Mouse (Mus musculus) limb, embryonic 11.5 days (tissue): Measurements from ENCODE around the gene Cryba4. TPM values are rescaled to one million over a fixed set of nuclear protein-coding genes. Genes with fewer than 3 reads are reported as not detected.

Experiments
- ATAC-seq: fragments of 200-750 bp; cut with Nextera tagmentation; 2 replicates; pipeline ENCODE4 v1.8.0; 2017; ENCODE audit warnings: low read depth; ENCODE audit not compliant: insufficient number of reproducible peaks, low FRiP score, low TSS enrichment
- DNase-seq: peaks from one replicate; pipeline ENCODE4 v3.0.0-alpha.2; 2015; ENCODE audit warnings: low spot score
- H3K27ac ChIP-seq: fragments of 300-500 bp; sonication (generic); replicated peaks from 2 replicates; pipeline ENCODE4 v1.5.1; 2014; ENCODE audit warnings: low read depth, mild to moderate bottlenecking, low read length
- H3K27me3 ChIP-seq: fragments of 300-500 bp; sonication (generic); 2 replicates; pipeline ENCODE4 v1.6.1; 2014; ENCODE audit warnings: mild to moderate bottlenecking, low read length, mixed read lengths; ENCODE audit not compliant: control insufficient read depth, insufficient read depth
- H3K36me3 ChIP-seq: fragments of 300-500 bp; sonication (generic); 2 replicates; pipeline ENCODE4 v1.6.1; 2014; ENCODE audit warnings: mild to moderate bottlenecking, low read length, moderate library complexity, mixed read lengths; ENCODE audit not compliant: control insufficient read depth, insufficient read depth
- H3K4me1 ChIP-seq: fragments of 300-500 bp; sonication (generic); 2 replicates; pipeline ENCODE4 v1.6.1; 2014; ENCODE audit warnings: low read length, mixed read lengths; ENCODE audit not compliant: control insufficient read depth, insufficient read depth
- H3K4me2 ChIP-seq: fragments of 300-500 bp; sonication (generic); 2 replicates; pipeline ENCODE4 v1.6.1; 2014; ENCODE audit warnings: low read depth, mild to moderate bottlenecking, moderate library complexity; ENCODE audit not compliant: severe bottlenecking
- H3K4me3 ChIP-seq: fragments of 300-500 bp; sonication (generic); 2 replicates; pipeline ENCODE4 v1.5.1; 2014; ENCODE audit warnings: low read depth, low read length
- H3K9ac ChIP-seq: fragments of 300-500 bp; sonication (generic); 2 replicates; pipeline ENCODE4 v1.6.1; 2014; ENCODE audit warnings: mild to moderate bottlenecking, low read length
- H3K9me3 ChIP-seq: fragments of 300-500 bp; sonication (generic); 2 replicates; pipeline ENCODE4 v1.6.1; 2016; ENCODE audit warnings: low read length; ENCODE audit not compliant: control insufficient read depth
- WGBS: fragments of 180-500 bp; shearing (Covaris S2); extraction: QIAGEN DNeasy Blood & Tissue Kit; methylation state at CpG from one replicate; pipeline ENCODE4 v1.1.7; 2014; 5-methylcytosine and 5-hydroxymethylcytosine counted together
- polyA plus RNA-seq: library from polyadenylated mRNA; unstranded; fragments of >200 nt; fragmentation: Nextera tagmentation; extraction: Ambion mirVana; gene quantifications from 2 replicates; pipeline ENCODE4 v1.2.1, GENCODE M21; 2014

Cryba4 gene
- polyA plus RNA-seq, 1 experiment from 2014 or later: 0.20 TPM

DNA sequence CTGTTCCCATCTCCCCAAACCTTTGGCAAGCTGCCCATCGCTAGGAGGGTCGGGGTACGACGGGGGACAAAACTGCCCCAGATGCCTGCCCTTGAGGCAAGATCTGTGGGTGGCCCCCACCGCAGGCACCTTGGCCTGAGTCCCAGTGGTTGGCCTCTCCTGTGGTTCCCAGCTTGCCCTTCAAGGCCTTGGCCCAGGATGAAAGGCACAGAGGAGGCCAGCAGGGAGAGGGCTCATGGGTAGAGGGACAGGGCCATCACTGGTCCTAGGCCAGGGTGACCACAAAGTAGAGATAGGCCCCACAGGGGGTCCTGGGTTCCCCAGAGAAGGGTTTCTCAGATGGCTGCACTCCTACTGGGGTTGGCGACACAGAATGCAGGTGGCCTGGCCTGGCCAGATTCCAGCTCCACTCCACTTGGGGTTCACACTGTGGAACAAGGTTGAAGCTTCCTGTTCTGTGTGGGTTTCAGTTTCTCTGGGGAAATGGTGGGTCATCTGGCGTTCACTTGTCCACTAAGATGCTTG, 2.0 kb upstream of the Cryba4 start:
- H3K4me3 ChIP-seq: no peak overlapping the region
- H3K27ac ChIP-seq: no peak overlapping the region
- H3K9me3 ChIP-seq: no peaks in the 10 kb centered on the region
- H3K9ac ChIP-seq: no peak overlapping the region
- WGBS: 85% methylated on average over 7 of the region's 7 CpGs
- H3K4me1 ChIP-seq: peaks cover 4% of the 10 kb centered on the region
- DNase-seq: no peak
- no peaks in the 10 kb centered on the region for H3K27me3 ChIP-seq
- H3K36me3 ChIP-seq: no peaks in the 10 kb centered on the region
- H3K4me2 ChIP-seq: no peak overlapping the region
- no peak for ATAC-seq

- H3K9ac ChIP-seq: no peak overlapping the region
- DNase-seq: no peak
- no peak for ATAC-seq
- no peaks in the 10 kb centered on the region for H3K9me3 ChIP-seq
- H3K36me3 ChIP-seq: no peaks in the 10 kb centered on the region
- WGBS: 57% methylated on average over 8 of the region's 8 CpGs
- no peaks in the 10 kb centered on the region; the same call in 1 of the 2 replicates for H3K4me1 ChIP-seq
- no peak overlapping the region for H3K4me2 ChIP-seq
- no peak overlapping the region for H3K4me3 ChIP-seq
- H3K27me3 ChIP-seq: no peaks in the 10 kb centered on the region
- no peak overlapping the region for H3K27ac ChIP-seq
These were observed 851 bp upstream of the Cryba4 start for GRCm38 (mm10) chr5:112253169-112253568.

DNA sequence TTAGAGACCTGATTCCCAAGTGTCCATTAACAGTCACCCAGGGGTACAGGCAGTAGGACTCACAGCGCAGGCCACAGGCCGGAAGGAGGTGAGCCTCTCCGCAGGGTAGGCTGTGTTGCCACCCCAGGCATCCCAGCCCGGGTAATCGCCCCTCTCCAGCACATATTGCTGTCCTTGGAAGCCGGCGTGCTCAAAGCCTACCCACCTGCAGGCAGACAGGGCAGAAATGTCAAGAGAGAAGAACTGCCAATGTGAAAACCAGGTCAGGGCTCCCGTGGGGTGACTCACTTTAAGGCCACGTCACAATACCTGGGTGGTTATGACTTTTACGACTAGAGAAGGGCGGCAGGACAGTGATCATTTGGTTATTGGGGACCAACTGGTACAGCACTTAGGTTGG, 3.2 kb downstream of the Cryba4 start:
- no peaks in the 10 kb centered on the region for H3K27me3 ChIP-seq

DNA sequence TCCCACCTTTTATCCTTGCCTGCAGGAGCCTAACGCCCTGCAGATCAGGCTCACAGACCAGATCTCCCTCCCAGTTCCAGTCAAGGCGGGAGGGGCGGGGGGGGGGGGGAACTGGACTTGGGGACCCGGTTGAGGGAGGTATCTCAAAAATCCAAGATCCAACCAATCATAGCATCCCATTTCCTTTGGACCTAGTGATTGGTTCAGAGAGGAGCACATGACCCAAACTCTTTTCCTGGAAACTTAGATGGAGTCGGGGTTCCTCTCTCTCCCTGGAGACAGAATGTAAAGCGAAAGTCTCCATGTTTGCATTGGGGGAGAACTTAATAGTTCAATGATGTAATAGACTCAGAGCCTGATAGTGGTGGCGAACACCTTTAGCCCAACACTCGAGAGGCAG, 4.9 kb downstream of the Cryba4 start:
- Histone ChIP-seq H3K9me3 (no peaks in the 10 kb centered on the region), H3K27me3 (no peaks in the 10 kb centered on the region), H3K9ac (no peak overlapping the region), H3K36me3 (no peaks in the 10 kb centered on the region), H3K4me1 (no peaks in the 10 kb centered on the region), H3K4me2 (no peak overlapping the region), H3K4me3 (no peak overlapping the region), H3K27ac (no peak overlapping the region)
- DNase-seq: no peak
- ATAC-seq: no peak
- WGBS: 48% methylated on average over 8 of the region's 8 CpGs

More for the DNA sequence above, 3.2 kb downstream of the Cryba4 start:
- Histone ChIP-seq H3K9ac (no peak overlapping the region), H3K36me3 (no peaks in the 10 kb centered on the region), H3K4me2 (no peak overlapping the region), H3K4me3 (no peak overlapping the region), H3K27ac (no peak overlapping the region), H3K9me3 (no peaks in the 10 kb centered on the region), H3K4me1 (no peaks in the 10 kb centered on the region)
- ATAC-seq: no peak
- no peak for DNase-seq
- WGBS: 83% methylated on average over 11 of the region's 11 CpGs

DNA sequence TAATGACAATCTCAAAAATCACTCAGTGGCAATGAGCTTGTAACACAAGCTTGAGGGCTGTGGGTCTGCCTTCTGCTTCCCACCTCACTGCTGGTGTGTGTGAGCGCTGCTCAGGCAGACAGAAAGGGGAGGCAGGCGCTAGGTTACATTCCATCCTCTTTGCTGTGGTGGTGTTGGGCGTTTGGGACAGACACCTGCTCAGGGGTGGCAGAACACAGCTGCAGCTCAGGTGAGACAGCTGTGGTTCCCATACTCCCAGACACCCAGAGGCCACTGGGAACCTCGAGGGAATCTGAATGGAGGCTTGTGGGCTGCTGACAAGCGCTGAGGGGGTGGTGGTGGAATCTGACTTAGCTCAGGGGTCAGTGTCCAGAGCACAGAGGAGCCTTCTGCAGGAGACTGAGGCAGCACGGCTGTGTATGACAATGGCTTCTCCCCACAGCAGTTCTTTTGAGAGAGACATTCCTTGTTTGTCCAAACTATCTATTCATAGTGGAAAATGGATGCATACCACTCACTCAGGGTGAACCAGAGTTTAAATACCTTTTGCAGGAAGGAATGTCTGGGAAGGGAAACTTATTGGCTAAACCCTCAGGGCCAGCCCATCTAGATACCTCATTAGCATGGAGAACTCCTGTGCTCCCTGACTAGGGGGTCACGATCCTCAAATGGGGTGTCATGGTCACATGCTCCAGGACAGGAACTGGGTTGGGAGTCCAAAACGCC, 7.3 kb downstream of the Cryba4 start:
- WGBS: 57% methylated on average over 8 of the region's 8 CpGs
- H3K9me3 ChIP-seq: no peaks in the 10 kb centered on the region

DNA sequence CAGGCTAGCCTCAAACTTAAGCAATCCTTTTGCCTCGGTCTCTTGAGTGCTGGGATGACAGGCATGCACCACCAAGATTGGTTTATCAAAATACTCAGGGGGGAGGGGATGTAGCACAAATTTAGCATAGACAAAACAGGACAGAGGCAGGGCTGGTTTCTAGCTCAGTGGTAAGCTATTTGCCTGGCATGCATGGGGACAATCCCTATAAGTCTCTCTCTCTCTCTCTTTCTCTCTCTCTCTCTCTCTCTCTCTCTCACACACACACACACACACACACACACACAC, 8.1 kb downstream of the Cryba4 start:
- ATAC-seq (no peak), DNase-seq (no peak)
- Histone ChIP-seq H3K36me3 (no peaks in the 10 kb centered on the region), H3K9ac (no peak overlapping the region), H3K27me3 (0 out of 2 replicates have a peak, but pooled peaks cover under 1% of the 10 kb centered on the region), H3K9me3 (no peaks in the 10 kb centered on the region), H3K4me2 (no peak overlapping the region), H3K27ac (no peak overlapping the region), H3K4me3 (no peak overlapping the region), H3K4me1 (peaks cover 1% of the 10 kb centered on the region; the same call in 1 of the 2 replicates)
- 74% methylated on average over 1 of the region's 1 CpGs for WGBS

More for the DNA sequence above, 7.3 kb downstream of the Cryba4 start:
- Histone ChIP-seq H3K4me1 (no peaks in the 10 kb centered on the region), H3K36me3 (no peaks in the 10 kb centered on the region), H3K27me3 (no peaks in the 10 kb centered on the region), H3K4me3 (no peak overlapping the region), H3K9ac (no peak overlapping the region), H3K27ac (no peak overlapping the region), H3K4me2 (no peak overlapping the region)
- DNase-seq (no peak), ATAC-seq (no peak)

DNA sequence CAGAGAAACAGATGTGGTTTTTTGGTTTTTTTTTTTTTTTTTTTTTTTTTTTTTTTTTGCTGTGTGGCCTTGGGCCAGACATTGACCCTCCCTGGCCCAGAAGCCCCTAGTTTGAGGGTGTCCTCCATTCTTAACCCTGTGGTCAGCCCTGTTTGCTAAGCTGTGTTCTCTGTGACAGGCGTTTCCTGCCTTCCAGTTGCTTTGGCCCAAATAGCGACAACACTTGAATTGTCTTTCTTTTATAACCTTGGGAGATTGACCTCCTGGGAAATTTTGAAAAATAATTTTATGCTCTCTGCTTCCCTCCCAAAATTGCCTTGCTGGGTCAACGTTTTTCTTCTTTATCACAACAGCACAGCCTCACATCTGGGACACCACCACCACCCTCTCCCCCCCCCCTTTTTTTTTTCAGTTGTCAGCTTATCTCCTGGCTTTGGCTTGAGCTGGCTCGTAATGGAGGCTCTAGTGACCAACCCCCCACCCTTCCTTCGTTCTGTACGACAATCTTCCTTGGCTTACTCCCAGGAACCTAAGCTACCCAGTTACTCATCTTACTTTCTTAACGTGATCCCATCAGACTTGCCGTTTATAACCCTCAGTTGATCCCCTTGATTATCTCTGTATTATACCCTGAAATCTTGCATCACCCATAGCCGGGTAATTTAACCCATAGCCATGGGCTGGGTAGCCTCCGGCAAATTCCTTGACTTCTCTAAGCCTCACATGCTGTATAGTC, 8.6 kb downstream of the Cryba4 start:
- H3K4me2 ChIP-seq: no peak overlapping the region
- DNase-seq: no peak
- H3K27me3 ChIP-seq: 0 out of 2 replicates have a peak, but pooled peaks cover 4% of the 10 kb centered on the region
- H3K36me3 ChIP-seq: no peaks in the 10 kb centered on the region
- no peaks in the 10 kb centered on the region for H3K9me3 ChIP-seq
- 75% methylated on average over 10 of the region's 10 CpGs for WGBS
- H3K27ac ChIP-seq: no peak overlapping the region
- H3K4me3 ChIP-seq: no peak overlapping the region
- no peak for ATAC-seq
- no peak overlapping the region for H3K9ac ChIP-seq
- H3K4me1 ChIP-seq: peaks cover 4% of the 10 kb centered on the region; the same call in 1 of the 2 replicates

DNA sequence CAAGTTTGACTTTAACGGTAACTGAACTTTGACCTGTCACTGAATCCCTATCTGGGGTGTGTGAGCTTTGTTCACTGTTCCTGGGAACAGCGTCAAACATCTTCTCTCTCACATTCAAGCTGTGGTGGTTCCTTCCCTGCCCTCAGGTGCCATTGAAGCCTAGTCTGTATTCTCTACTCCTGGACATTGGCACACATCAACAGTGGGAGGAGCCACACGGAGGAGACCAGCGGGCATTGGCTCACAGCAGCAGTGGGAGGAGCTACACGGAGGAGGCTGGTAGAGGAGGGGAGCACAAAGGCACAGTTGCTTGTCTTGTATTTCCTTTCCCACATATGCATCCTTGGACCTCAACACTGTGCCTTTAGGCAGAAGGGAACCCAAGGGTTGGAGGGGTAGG, 9.3 kb downstream of the Cryba4 start:
- 54% methylated on average over 5 of the region's 5 CpGs for WGBS
- peaks cover 5% of the 10 kb centered on the region for H3K4me1 ChIP-seq
- H3K9ac ChIP-seq: no peak overlapping the region
- no peak overlapping the region for H3K4me2 ChIP-seq
- ATAC-seq (no peak), DNase-seq (no peak)
- no peaks in the 10 kb centered on the region for H3K36me3 ChIP-seq
- H3K27ac ChIP-seq: no peak overlapping the region
- peaks cover 4% of the 10 kb centered on the region; the same call in 1 of the 2 replicates for H3K27me3 ChIP-seq
- H3K9me3 ChIP-seq: no peaks in the 10 kb centered on the region
- no peak overlapping the region for H3K4me3 ChIP-seq
